Mouse (Mus musculus) E14TG2a.4 (cell line): Measurements from ENCODE around the gene Cadm1.

Source experiments
- H3K27me3 ChIP-seq: 2 replicates; pipeline ENCODE4 v1.6.1; 2014; ENCODE audit warnings: low read length, control low read depth; ENCODE audit not compliant: insufficient read depth
- H3K36me3 ChIP-seq: 2 replicates; pipeline ENCODE4 v1.6.1; 2014; ENCODE audit warnings: low read length, control low read depth; ENCODE audit not compliant: insufficient read depth
- H3K4me1 ChIP-seq: replicated peaks from 2 replicates; pipeline ENCODE4 v1.6.1; 2014; ENCODE audit warnings: low read depth, low read length, control low read depth
- H3K4me3 ChIP-seq: replicated peaks from 2 replicates; pipeline ENCODE4 v1.5.1; 2014; ENCODE audit warnings: mild to moderate bottlenecking, low read length
- H3K9me3 ChIP-seq: 2 replicates; pipeline ENCODE4 v1.6.1; 2014; ENCODE audit warnings: low read length, control low read depth
- CTCF ChIP-seq: conservative IDR thresholded peaks from 2 replicates; pipeline ENCODE4 v1.5.1; 2014; ENCODE audit warnings: low read length
- NANOG ChIP-seq: IDR thresholded peaks from 2 replicates; pipeline ENCODE4 v1.6.1; 2014; ENCODE audit warnings: borderline replicate concordance, low read length, mixed read lengths
- POU5F1 ChIP-seq: IDR thresholded peaks from 2 replicates; pipeline ENCODE4 v1.6.1; 2014; ENCODE audit warnings: low read length, borderline replicate concordance

The Cadm1 gene

DNA sequence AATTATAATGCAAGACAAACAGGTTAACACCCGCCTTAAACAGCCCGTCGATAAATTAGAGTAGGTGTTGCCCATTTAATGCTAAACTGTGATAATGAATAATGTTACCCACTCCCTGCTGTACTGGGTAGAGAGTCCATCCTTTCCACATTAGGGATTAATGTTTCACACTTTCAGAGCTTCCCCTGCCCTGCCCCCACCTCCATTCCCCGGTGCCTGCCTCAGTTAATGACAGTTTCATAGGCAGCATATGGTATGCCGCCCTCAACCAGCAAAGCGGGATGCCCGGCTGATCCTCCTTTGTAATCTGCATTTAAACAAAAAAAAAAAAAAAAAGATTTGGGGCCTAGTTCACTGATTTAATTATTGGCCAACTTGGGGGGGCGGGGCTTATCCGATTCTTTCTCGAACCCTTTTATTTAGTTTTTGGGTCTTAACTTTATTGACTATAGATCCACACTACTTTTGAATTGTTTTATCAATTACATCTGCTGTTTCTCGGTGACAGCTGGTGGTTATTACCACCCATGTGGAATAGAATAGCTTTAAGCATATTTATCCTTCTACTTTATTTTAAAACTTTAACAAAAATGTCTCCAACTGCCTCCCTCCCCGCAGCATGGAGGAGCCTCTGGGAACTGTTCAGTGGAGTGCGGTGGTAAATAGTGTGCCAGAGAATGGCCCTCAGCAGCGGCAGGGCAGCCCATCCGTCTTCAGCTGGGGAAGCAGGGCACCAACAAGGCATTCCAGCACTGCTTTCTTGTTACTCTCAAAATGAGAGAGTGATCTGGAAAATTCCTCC is 309.1 kb downstream of the Cadm1 start:
- Histone ChIP-seq H3K9me3 (no peaks in the 10 kb centered on the region), H3K4me3 (no peak overlapping the region), H3K36me3 (peaks cover 9% of the 10 kb centered on the region; the same call in 1 of the 2 replicates), H3K4me1 (peaks cover 18% of the 10 kb centered on the region), H3K27me3 (peaks cover 6% of the 10 kb centered on the region; the same call in 1 of the 2 replicates)
- TF ChIP-seq CTCF (no peak), NANOG (no peak), POU5F1 (no peak)

DNA sequence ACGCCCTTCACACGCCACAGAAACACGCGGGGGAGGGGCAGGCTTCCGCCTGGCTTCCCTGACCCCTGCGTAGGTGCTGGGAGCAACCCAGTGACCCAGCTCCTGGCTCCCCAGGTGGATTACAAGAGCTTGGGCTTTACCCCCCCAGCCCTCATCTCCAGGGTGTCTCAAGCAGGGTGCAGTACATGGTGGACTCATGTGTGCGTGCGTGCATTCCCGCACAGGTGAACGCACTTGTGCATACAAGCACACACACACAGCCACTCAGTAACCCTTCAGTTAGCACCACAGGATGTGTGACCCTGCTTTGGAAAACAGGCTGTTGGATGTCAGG is 309.7 kb downstream of the Cadm1 start:
- peaks cover 9% of the 10 kb centered on the region; the same call in 1 of the 2 replicates for H3K36me3 ChIP-seq
- H3K9me3 ChIP-seq: no peaks in the 10 kb centered on the region
- H3K4me3 ChIP-seq: no peak overlapping the region
- peaks cover 18% of the 10 kb centered on the region for H3K4me1 ChIP-seq
- no peak for TF ChIP-seq CTCF
- TF ChIP-seq POU5F1: no peak
- no peak for TF ChIP-seq NANOG
- peaks cover 6% of the 10 kb centered on the region; the same call in 1 of the 2 replicates for H3K27me3 ChIP-seq

DNA sequence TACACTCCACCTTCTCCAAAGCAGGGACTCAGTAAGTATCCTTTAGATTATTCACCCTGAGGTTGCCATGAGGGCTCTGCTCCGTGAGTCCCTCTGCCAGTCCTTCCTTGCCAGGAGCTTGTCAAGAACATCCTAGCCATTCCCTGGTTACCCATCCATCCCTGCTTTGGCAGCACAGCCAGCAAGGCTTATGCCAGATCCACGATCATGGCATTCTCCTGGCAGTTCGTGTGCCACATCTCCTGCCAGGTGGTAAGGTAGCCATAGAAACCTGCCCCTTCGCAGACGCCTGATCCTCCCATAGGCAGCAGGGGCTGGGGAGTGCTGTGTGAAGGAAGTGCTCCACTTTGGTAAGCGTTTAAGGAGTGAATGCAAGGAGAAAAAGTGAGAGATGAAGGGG is 313.4 kb downstream of the Cadm1 start:
- Histone ChIP-seq H3K27me3 (peaks cover 6% of the 10 kb centered on the region; the same call in 1 of the 2 replicates), H3K4me1 (peaks cover 27% of the 10 kb centered on the region), H3K9me3 (no peaks in the 10 kb centered on the region), H3K36me3 (0 out of 2 replicates have a peak, but pooled peaks cover 4% of the 10 kb centered on the region), H3K4me3 (no peak overlapping the region)
- TF ChIP-seq POU5F1 (no peak), NANOG (no peak), CTCF (no peak)

DNA sequence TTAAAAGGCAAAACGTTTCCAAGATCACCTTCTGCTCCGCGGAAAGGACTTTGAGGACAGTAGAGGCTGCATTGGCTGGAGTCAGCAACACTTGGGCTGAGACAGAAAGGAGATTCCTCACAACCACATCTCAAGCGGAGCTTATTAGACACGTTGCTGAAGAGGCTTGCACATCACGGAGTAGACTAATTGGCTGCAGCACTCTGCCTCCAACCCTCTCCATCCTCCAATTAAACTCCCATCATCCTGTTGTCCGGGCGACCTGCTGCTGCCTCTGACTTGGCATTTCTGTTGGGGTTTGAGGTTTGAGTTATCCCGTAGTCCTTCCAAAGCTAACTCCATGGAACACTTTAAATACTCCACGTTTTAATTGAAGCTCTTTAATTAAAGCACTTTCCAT is 316.3 kb downstream of the Cadm1 start:
- H3K4me3 ChIP-seq: no peak overlapping the region
- peaks cover 28% of the 10 kb centered on the region for H3K4me1 ChIP-seq
- H3K36me3 ChIP-seq: 0 out of 2 replicates have a peak, but pooled peaks cover 4% of the 10 kb centered on the region
- TF ChIP-seq CTCF: no peak
- no peak for TF ChIP-seq POU5F1
- H3K27me3 ChIP-seq: peaks cover 3% of the 10 kb centered on the region; the same call in 1 of the 2 replicates
- no peaks in the 10 kb centered on the region for H3K9me3 ChIP-seq

DNA sequence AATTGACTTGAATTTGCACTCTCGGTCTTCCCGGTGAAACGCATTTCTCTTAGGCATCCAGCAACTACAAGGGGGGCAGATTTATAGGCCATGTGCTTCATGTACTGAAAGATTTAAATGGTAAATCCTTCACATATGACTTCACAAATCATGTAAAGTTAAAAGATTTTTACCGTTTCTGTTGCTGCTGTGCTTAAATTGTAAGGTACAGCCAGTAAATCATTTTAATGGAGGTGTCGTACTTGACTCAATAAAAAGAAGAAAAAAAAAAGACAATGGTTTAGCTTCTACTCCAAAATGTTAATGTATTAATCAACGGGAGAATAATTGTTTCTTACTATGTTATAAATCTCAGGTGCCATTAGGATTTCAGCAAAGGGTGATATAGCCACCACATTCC is 317.0 kb downstream of the Cadm1 start:
- Histone ChIP-seq H3K4me1 (peaks cover 34% of the 10 kb centered on the region), H3K36me3 (0 out of 2 replicates have a peak, but pooled peaks cover 4% of the 10 kb centered on the region), H3K9me3 (no peaks in the 10 kb centered on the region), H3K27me3 (no peaks in the 10 kb centered on the region), H3K4me3 (no peak overlapping the region)
- no peak for TF ChIP-seq NANOG
- TF ChIP-seq CTCF: no peak
- TF ChIP-seq POU5F1: no peak

DNA sequence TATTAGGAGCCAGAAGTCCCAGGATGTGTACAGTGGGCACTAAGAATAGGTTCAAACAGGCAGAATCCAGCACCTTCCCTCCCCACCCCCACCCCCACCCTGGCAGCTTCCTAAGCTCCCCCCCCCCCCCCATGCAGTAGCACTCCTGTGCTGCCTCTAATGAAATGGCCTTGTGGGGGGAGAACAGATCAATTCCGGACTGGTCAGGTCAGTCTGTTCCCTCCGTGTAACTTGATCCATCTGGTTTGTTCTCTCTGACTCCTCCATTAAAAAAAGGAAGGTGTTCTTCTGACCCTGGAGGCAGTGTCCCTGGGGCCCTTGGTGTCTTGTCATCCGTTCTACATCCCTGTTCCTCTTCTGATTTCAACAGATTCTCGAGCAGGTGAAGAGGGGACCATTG is 317.8 kb downstream of the Cadm1 start:
- no peak overlapping the region for H3K4me3 ChIP-seq
- no peaks in the 10 kb centered on the region for H3K9me3 ChIP-seq
- no peak for TF ChIP-seq POU5F1
- H3K27me3 ChIP-seq: no peaks in the 10 kb centered on the region
- 0 out of 2 replicates have a peak, but pooled peaks cover 4% of the 10 kb centered on the region for H3K36me3 ChIP-seq
- peaks cover 34% of the 10 kb centered on the region for H3K4me1 ChIP-seq

DNA sequence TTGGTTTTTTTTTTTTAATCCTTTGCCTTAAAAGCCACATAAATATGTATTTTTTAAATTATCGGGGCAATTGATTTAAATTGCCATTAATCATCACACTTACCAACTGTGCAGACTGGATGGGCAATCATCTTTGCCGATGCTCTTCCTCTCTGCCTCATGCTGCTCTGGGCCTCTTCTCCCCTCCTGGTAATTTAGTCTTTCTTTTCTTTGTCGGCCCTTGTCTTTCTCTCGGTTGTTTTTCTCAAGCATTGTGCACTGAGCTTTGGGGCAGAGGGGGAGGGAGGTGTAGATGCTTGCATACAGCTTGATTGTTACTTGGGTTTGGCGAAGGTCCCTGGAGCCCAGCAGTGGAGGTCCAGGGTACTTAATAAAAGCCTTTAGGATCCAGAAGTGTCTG is 318.8 kb downstream of the Cadm1 start:
- H3K4me1 ChIP-seq: peaks cover 42% of the 10 kb centered on the region
- TF ChIP-seq NANOG (no peak), CTCF (no peak), POU5F1 (no peak)
- H3K27me3 ChIP-seq: no peaks in the 10 kb centered on the region
- H3K36me3 ChIP-seq: no peaks in the 10 kb centered on the region
- H3K9me3 ChIP-seq: no peaks in the 10 kb centered on the region
- no peak overlapping the region for H3K4me3 ChIP-seq

DNA sequence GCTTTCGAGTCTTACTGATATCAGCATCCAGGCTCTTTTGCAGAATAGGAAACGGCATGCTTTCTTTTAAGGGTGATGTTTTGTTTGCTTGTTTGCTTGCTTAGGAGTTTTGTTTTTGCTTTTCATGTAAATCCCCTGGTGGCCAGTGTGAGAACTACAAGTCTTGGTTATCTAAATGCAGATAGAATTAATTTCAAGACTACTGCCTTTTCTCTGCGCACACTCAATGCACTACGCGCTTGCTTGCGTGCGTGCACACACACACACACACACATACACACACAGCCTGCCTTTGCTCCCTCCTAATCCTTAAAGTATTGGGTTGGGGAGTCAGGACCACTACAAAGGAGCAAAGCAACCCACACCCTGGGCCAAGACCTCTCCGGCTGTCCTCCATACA is 326.3 kb downstream of the Cadm1 start:
- H3K9me3 ChIP-seq: no peaks in the 10 kb centered on the region
- peaks cover 45% of the 10 kb centered on the region for H3K4me1 ChIP-seq
- no peak for TF ChIP-seq POU5F1
- peak; percentile 86 for TF ChIP-seq CTCF
- H3K36me3 ChIP-seq: no peaks in the 10 kb centered on the region
- peaks cover 29% of the 10 kb centered on the region for H3K27me3 ChIP-seq
- no peak overlapping the region for H3K4me3 ChIP-seq

DNA sequence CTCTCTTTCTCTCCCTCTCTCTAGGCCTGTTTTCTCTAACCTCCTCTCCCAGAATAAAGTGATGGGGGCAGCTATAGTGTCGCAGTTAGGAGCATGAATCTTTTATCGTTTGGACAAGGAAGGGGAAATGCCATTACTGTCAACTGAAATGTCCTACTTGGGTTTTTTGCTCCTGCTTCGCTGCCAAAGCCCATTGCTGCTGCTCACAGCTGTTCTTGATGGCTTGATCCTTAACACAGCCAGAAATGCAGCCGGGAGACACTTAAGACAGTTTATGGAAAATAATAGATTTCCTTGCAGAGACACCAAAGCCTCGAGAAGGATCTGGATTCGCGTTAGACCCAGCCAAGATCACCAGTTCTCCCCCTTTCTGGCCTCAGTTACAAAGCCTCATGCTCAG is 327.3 kb downstream of the Cadm1 start:
- TF ChIP-seq CTCF: no peak
- TF ChIP-seq POU5F1: no peak
- no peak for TF ChIP-seq NANOG
- H3K27me3 ChIP-seq: peaks cover 35% of the 10 kb centered on the region
- no peaks in the 10 kb centered on the region for H3K9me3 ChIP-seq
- H3K4me3 ChIP-seq: no peak overlapping the region
- peaks cover 48% of the 10 kb centered on the region for H3K4me1 ChIP-seq
- H3K36me3 ChIP-seq: no peaks in the 10 kb centered on the region
